Mouse (Mus musculus) midbrain, embryonic 10.5 days (tissue): ENCODE data around the gene Olfr552. TPM values are rescaled to one million over a fixed set of nuclear protein-coding genes. Genes with fewer than 3 reads are reported as not detected.
"Not testable (repeated sequence)": the region's sequence is repeated elsewhere in the genome, so short reads cannot be mapped to it uniquely, and the experiment has no call there.

Source experiments
- DNase-seq: peaks from one replicate; pipeline ENCODE4 v3.0.0-alpha.2; 2017; ENCODE audit warnings: low spot score
- H3K27ac ChIP-seq: fragments of 300-500 bp; sonication (generic); replicated peaks from 2 replicates; pipeline ENCODE4 v1.5.1; 2016; ENCODE audit warnings: mild to moderate bottlenecking
- H3K27me3 ChIP-seq: fragments of 300-500 bp; sonication (generic); 2 replicates; pipeline ENCODE4 v1.6.1; 2016; ENCODE audit warnings: low read depth, mild to moderate bottlenecking; ENCODE audit not compliant: poor library complexity, severe bottlenecking
- H3K36me3 ChIP-seq: fragments of 300-500 bp; sonication (generic); 2 replicates; pipeline ENCODE4 v1.6.1; 2016; ENCODE audit warnings: mild to moderate bottlenecking, moderate library complexity
- H3K4me1 ChIP-seq: fragments of 300-500 bp; sonication (generic); 2 replicates; pipeline ENCODE4 v1.6.1; 2016
- H3K4me3 ChIP-seq: fragments of 300-500 bp; sonication (generic); 2 replicates; pipeline ENCODE4 v1.5.1; 2016; ENCODE audit warnings: mild to moderate bottlenecking, moderate library complexity
- H3K9me3 ChIP-seq: fragments of 300-500 bp; sonication (generic); replicated peaks from 2 replicates; pipeline ENCODE4 v1.6.1; 2016; ENCODE audit warnings: mild to moderate bottlenecking
- WGBS: fragments of 180-500 bp; shearing (Covaris S2); methylation state at CpG from one replicate; pipeline ENCODE4 v1.1.7; 2016; 5-methylcytosine and 5-hydroxymethylcytosine counted together
- polyA plus RNA-seq: library from polyadenylated mRNA; unstranded; fragments of >200 nt; fragmentation: Nextera tagmentation; extraction: Ambion mirVana; gene quantifications from 2 replicates; pipeline ENCODE4 v1.2.1, GENCODE M21; 2016

Gene Olfr552
- polyA plus RNA-seq, 1 experiment from 2014 or later, result not detected

- H3K4me3 ChIP-seq, result no peak overlapping the region
- H3K27me3 ChIP-seq, result no peaks in the 10 kb centered on the region
- H3K36me3 ChIP-seq, result no peaks in the 10 kb centered on the region
- H3K9me3 ChIP-seq, result no peaks in the 10 kb centered on the region
- no peak overlapping the region for H3K27ac ChIP-seq
- no peaks in the 10 kb centered on the region for H3K4me1 ChIP-seq
- WGBS, result 41% methylated on average over 3 of the region's 3 CpGs
- no peak for DNase-seq
Measured at GRCm38 (mm10) chr7:102636665-102637064, 39.1 kb downstream of the Olfr552 start.

DNA sequence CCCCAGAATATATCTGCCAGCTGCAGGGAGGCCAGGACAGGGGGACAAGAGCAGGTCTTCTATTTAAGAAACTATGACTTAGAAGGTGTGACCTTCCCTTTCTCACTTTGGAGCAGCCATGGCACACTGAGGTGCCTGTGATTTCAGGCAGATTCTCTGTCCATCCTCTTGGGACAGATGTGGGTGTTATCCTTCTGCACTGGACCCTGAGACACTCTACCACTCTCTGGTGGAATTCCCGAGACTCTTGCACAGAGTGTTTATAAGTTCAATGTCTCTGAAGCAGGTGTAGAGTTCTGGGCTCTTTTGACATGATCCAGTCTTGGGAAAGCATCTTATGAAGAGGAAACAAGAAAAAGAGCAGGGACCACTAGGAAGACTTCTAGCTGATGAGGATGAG is 40.6 kb downstream of the Olfr552 start, which contains the start of gene Olfr554:
Gene Olfr554, plus strand, starts transcription at position 301 of the 400 bp plus-strand sequence.
- no peaks in the 10 kb centered on the region for H3K9me3 ChIP-seq
- H3K4me3 ChIP-seq, result no peak within 1 kb of the TSS
- WGBS, result 76% methylated on average over 1 of the region's 1 CpGs
- H3K4me1 ChIP-seq, result no peaks in the 10 kb centered on the region
- no peaks in the 10 kb centered on the region for H3K36me3 ChIP-seq
- H3K27me3 ChIP-seq, result no peaks in the 10 kb centered on the region
- no peak within 1 kb of the TSS for H3K27ac ChIP-seq
- DNase-seq, result no peak

DNA sequence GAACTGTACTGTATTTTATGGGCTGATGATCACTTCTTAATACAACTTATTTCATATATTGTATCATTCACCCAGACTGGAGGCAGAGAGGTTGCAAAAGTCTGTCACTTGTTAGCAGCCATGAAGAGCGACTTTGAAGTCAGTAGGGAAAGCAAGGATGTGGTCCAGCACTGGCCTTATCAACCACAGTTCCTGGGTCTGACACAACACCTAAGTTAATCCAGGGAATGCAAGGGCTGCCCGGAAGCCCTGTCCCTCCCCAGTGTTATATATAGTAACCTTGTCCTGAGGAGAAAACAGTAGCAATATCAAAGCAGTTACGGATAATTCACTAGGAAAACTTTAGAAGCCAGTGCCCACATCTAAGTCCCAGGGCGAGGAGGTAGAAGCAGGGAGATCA is 47.4 kb downstream of the Olfr552 start:
- H3K27me3 ChIP-seq, H3K4me1 ChIP-seq, DNase-seq, H3K9me3 ChIP-seq, H3K36me3 ChIP-seq, H3K4me3 ChIP-seq, H3K27ac ChIP-seq: not testable (repeated sequence)
- WGBS, result 90% methylated on average over 4 of the region's 4 CpGs

Other genes with a start within 250 kb of the Olfr552 start
- gene Rrm1, start 156.1 kb upstream of the Olfr552 start, polyA plus RNA-seq, result 274 TPM in 2 replicates
- 0.35 TPM in 2 replicates for gene Olfr543, start 116.1 kb upstream of the Olfr552 start, polyA plus RNA-seq
- 0.11 and 0.17 TPM in 2 replicates for gene Olfr544, start 109.5 kb upstream of the Olfr552 start, polyA plus RNA-seq
- 0.05 and 0.11 TPM in 2 replicates for gene Olfr545, start 98.2 kb upstream of the Olfr552 start, polyA plus RNA-seq
- gene Olfr547, start 63.0 kb upstream of the Olfr552 start, polyA plus RNA-seq, result not detected in 2 replicates
- gene Olfr548-ps1, start 56.9 kb upstream of the Olfr552 start, polyA plus RNA-seq, result not detected in 2 replicates
- not detected in 2 replicates for gene Olfr549, start 47.9 kb upstream of the Olfr552 start, polyA plus RNA-seq
- gene Trim21, start 32.3 kb upstream of the Olfr552 start, polyA plus RNA-seq, result 0.15 and 0.52 TPM in 2 replicates
- not detected in 2 replicates for gene Olfr550, start 26.3 kb upstream of the Olfr552 start, polyA plus RNA-seq
- not detected in 2 replicates for gene Olfr551, start 5.9 kb upstream of the Olfr552 start, polyA plus RNA-seq
- gene Olfr553, start 20.4 kb downstream of the Olfr552 start, polyA plus RNA-seq, result not detected in 2 replicates
- not detected in 2 replicates for gene Olfr554, start 40.7 kb downstream of the Olfr552 start, polyA plus RNA-seq
- not detected in 2 replicates for gene Olfr555, start 61.1 kb downstream of the Olfr552 start, polyA plus RNA-seq
- not detected in 2 replicates for gene Olfr556, start 67.1 kb downstream of the Olfr552 start, polyA plus RNA-seq
- 10.1 and 11.8 TPM in 2 replicates for gene Trim68, start 89.6 kb downstream of the Olfr552 start, polyA plus RNA-seq
- gene Olfr557, start 98.1 kb downstream of the Olfr552 start, polyA plus RNA-seq, result not detected in 2 replicates
- gene Olfr558, start 104.4 kb downstream of the Olfr552 start, polyA plus RNA-seq, result 0.04 TPM in 1 of 2 replicates, not detected in the other
- not detected in 2 replicates for gene Olfr33, start 121.3 kb downstream of the Olfr552 start, polyA plus RNA-seq
- not detected in 2 replicates for gene Olfr559, start 129.7 kb downstream of the Olfr552 start, polyA plus RNA-seq
- not detected in 2 replicates for gene Olfr560, start 161.6 kb downstream of the Olfr552 start, polyA plus RNA-seq
- not detected in 2 replicates for gene Olfr78, start 161.7 kb downstream of the Olfr552 start, polyA plus RNA-seq
- not detected in 2 replicates for gene Olfr561, start 173.5 kb downstream of the Olfr552 start, polyA plus RNA-seq
- gene Olfr564, start 205.7 kb downstream of the Olfr552 start, polyA plus RNA-seq, result not detected in 2 replicates